Mouse (Mus musculus) G1E (cell line): Measurements from ENCODE around the gene Wdfy3. TPM values are rescaled to one million over a fixed set of nuclear protein-coding genes. Genes with fewer than 3 reads are reported as not detected.

Source experiments
- ATAC-seq: 2 replicates; pipeline ENCODE4 v1.8.0; 2016; ENCODE audit warnings: mild to moderate bottlenecking; ENCODE audit not compliant: insufficient number of reproducible peaks, poor library complexity, low FRiP score, severe bottlenecking; ENCODE audit errors: extremely low read depth
- DNase-seq: peaks from one replicate; pipeline ENCODE4 v3.0.0; 2012; ENCODE audit warnings: low spot score
- H3K27me3 ChIP-seq: 2 replicates; pipeline ENCODE4 v1.6.1; 2012; ENCODE audit warnings: mild to moderate bottlenecking, low read length, inconsistent platforms; ENCODE audit not compliant: insufficient read depth
- H3K36me3 ChIP-seq: replicated peaks from 2 replicates; pipeline ENCODE3; 2012; ENCODE audit warnings: mild to moderate bottlenecking, inconsistent platforms
- H3K4me1 ChIP-seq: 2 replicates; pipeline ENCODE4 v1.6.1; 2012; ENCODE audit warnings: low read depth, low read length, inconsistent platforms, mixed read lengths; ENCODE audit not compliant: insufficient read depth
- H3K4me3 ChIP-seq: 2 replicates; pipeline ENCODE4 v1.5.1; 2012; ENCODE audit warnings: low read depth, mild to moderate bottlenecking, inconsistent platforms, low read length, moderate library complexity, mixed read lengths
- H3K9me3 ChIP-seq: replicated peaks from 2 replicates; pipeline ENCODE4 v1.6.1; 2012; ENCODE audit warnings: inconsistent platforms
- CTCF ChIP-seq: IDR thresholded peaks from 2 replicates; pipeline ENCODE4 v1.5.1; 2012; ENCODE audit warnings: low read depth, low read length, inconsistent platforms, mixed read lengths
- GATA1 ChIP-seq: IDR thresholded peaks from 2 replicates; pipeline ENCODE4 v1.6.1; 2012; ENCODE audit warnings: borderline replicate concordance, low read length, inconsistent platforms, mixed read lengths
- GATA2 ChIP-seq: IDR thresholded peaks from 2 replicates; pipeline ENCODE4 v1.6.1; 2012; ENCODE audit warnings: low read depth, low read length, inconsistent platforms, borderline replicate concordance
- POLR2AphosphoS5 ChIP-seq: IDR thresholded peaks from 2 replicates; pipeline ENCODE4 v1.6.1; 2012; ENCODE audit warnings: low read depth, low read length, inconsistent platforms; ENCODE audit not compliant: insufficient replicate concordance
- TAL1 ChIP-seq: conservative IDR thresholded peaks from 2 replicates; pipeline ENCODE4 v1.6.1; 2012; ENCODE audit warnings: low read depth, low read length, inconsistent platforms, mixed read lengths
- polyA plus RNA-seq: library from polyadenylated mRNA; stranded (reverse); fragments of >175 nt; gene quantifications from 2 replicates; pipeline ENCODE4 v1.2.3, GENCODE M21; 2012
- total RNA-seq, 2 experiments: library from RNA; stranded (forward) in 1 of 2; stranded (reverse) in 1 of 2; fragments of 200-1000 nt in 1 of 2; fragments of >200 nt in 1 of 2; fragmentation: Nextera tagmentation in 1 of 2; gene quantifications; 2 replicates each; pipeline ENCODE4 v1.2.3; 2014 to 2017

Gene Wdfy3
- total and polyA plus RNA-seq, 3 experiments = 0.05 TPM; not detected in 2

GRCm38 (mm10) chr5:101959369-101959768 lies 110.4 kb downstream of the Wdfy3 start:
- no peak for ATAC-seq
- Histone ChIP-seq H3K4me1 (no peaks in the 10 kb centered on the region), H3K9me3 (peaks cover 54% of the 10 kb centered on the region), H3K4me3 (no peak overlapping the region), H3K36me3 (no peaks in the 10 kb centered on the region), H3K27me3 (no peaks in the 10 kb centered on the region)
- TF ChIP-seq CTCF = no peak
- no peak for TF ChIP-seq GATA2
- no peak for TF ChIP-seq GATA1
- no peak for TF ChIP-seq TAL1
- TF ChIP-seq POLR2AphosphoS5 = no peak
- no peak for DNase-seq

GRCm38 (mm10) chr5:101958941-101959340 lies 110.8 kb downstream of the Wdfy3 start:
- DNase-seq = no peak
- Histone ChIP-seq H3K36me3 (no peaks in the 10 kb centered on the region), H3K4me1 (no peaks in the 10 kb centered on the region), H3K4me3 (no peak overlapping the region), H3K9me3 (peaks cover 55% of the 10 kb centered on the region), H3K27me3 (no peaks in the 10 kb centered on the region)
- TF ChIP-seq GATA1 = no peak
- ATAC-seq = no peak

- peaks cover 59% of the 10 kb centered on the region for H3K9me3 ChIP-seq
- DNase-seq (no peak), ATAC-seq (no peak)
- no peak for TF ChIP-seq CTCF
- TF ChIP-seq GATA1 = no peak
- H3K4me3 ChIP-seq = no peak overlapping the region
- no peaks in the 10 kb centered on the region for H3K4me1 ChIP-seq
- no peaks in the 10 kb centered on the region for H3K36me3 ChIP-seq
- no peaks in the 10 kb centered on the region for H3K27me3 ChIP-seq
Measured at GRCm38 (mm10) chr5:101957419-101957818, 112.3 kb downstream of the Wdfy3 start.

- H3K4me1 ChIP-seq = no peaks in the 10 kb centered on the region
- ATAC-seq (no peak), DNase-seq (no peak)
- no peaks in the 10 kb centered on the region for H3K27me3 ChIP-seq
- TF ChIP-seq TAL1 (no peak), GATA1 (no peak), POLR2AphosphoS5 (no peak), GATA2 (no peak), CTCF (no peak)
- H3K36me3 ChIP-seq = no peaks in the 10 kb centered on the region
- peaks cover 51% of the 10 kb centered on the region for H3K9me3 ChIP-seq
- no peak overlapping the region for H3K4me3 ChIP-seq
Measured at GRCm38 (mm10) chr5:101954393-101955340, 115.1 kb downstream of the Wdfy3 start.

- Histone ChIP-seq H3K9me3 (peaks cover 40% of the 10 kb centered on the region), H3K4me1 (no peaks in the 10 kb centered on the region), H3K4me3 (no peak overlapping the region), H3K36me3 (no peaks in the 10 kb centered on the region), H3K27me3 (no peaks in the 10 kb centered on the region)
- DNase-seq (no peak), ATAC-seq (no peak)
- TF ChIP-seq TAL1 = no peak
- no peak for TF ChIP-seq POLR2AphosphoS5
- TF ChIP-seq CTCF = no peak
- no peak for TF ChIP-seq GATA2
- no peak for TF ChIP-seq GATA1
Measured at GRCm38 (mm10) chr5:101951918-101952317, 117.8 kb downstream of the Wdfy3 start.

- H3K36me3 ChIP-seq = no peaks in the 10 kb centered on the region
- H3K4me3 ChIP-seq = no peak overlapping the region
- no peaks in the 10 kb centered on the region for H3K27me3 ChIP-seq
- ATAC-seq = no peak
- H3K4me1 ChIP-seq = no peaks in the 10 kb centered on the region
- DNase-seq = no peak
- H3K9me3 ChIP-seq = peaks cover 38% of the 10 kb centered on the region
- TF ChIP-seq CTCF (no peak), GATA2 (no peak), TAL1 (no peak), GATA1 (no peak), POLR2AphosphoS5 (no peak)
Measured at GRCm38 (mm10) chr5:101949323-101949722, 120.4 kb downstream of the Wdfy3 start.

- no peak overlapping the region for H3K4me3 ChIP-seq
- peaks cover 42% of the 10 kb centered on the region for H3K9me3 ChIP-seq
- DNase-seq (no peak), ATAC-seq (no peak)
- no peaks in the 10 kb centered on the region for H3K27me3 ChIP-seq
- no peaks in the 10 kb centered on the region for H3K4me1 ChIP-seq
- no peaks in the 10 kb centered on the region for H3K36me3 ChIP-seq
- TF ChIP-seq GATA1 = no peak
- TF ChIP-seq POLR2AphosphoS5 = no peak
- no peak for TF ChIP-seq TAL1
- TF ChIP-seq GATA2 = no peak
- TF ChIP-seq CTCF = no peak
Measured at GRCm38 (mm10) chr5:101948641-101949040, 121.1 kb downstream of the Wdfy3 start.
